Comparison of ENCODE assay signal across 8 mouse cellular contexts in genomic region chr5:123393786-123394302, GRCm38 (mm10). TPM values are rescaled to one million over a fixed set of nuclear protein-coding genes. Genes with fewer than 3 reads are reported as not detected.
A peak's percentile ranks its signal among the peaks of the same experiment; 100 is the strongest.
DNase-seq lines count a peak whose midpoint lies in the region; ATAC-seq and TF ChIP-seq lines count a peak whose summit lies in the region.

No protein-coding gene starts in this region.

- peaks cover 72% of the 10 kb centered on the region for H3K4me1 ChIP-seq in megakaryocyte, embryonic 14.5 days
- peaks cover 74% of the 10 kb centered on the region for H3K4me1 ChIP-seq in forebrain, embryonic 10.5 days
- H3K4me1 ChIP-seq in limb, embryonic 11.5 days (ENCODE audit: control insufficient read depth, insufficient read depth, low read length): peaks cover 23% of the 10 kb centered on the region
- peaks cover 16% of the 10 kb centered on the region for H3K4me1 ChIP-seq in small intestine, adult 2 months (ENCODE audit: control insufficient read depth, insufficient read depth, insufficient read length, low read length)

- no peak for TF ChIP-seq CTCF in small intestine, adult 2 months (IDR thresholded peaks at IDR 0.05; ENCODE audit: extremely low read depth, insufficient read length, insufficient replicate concordance, low read depth, low read length)

- H3K27me3 ChIP-seq in megakaryocyte, embryonic 14.5 days (replicated peaks): no peaks in the 10 kb centered on the region
- no peaks in the 10 kb centered on the region for H3K27me3 ChIP-seq in forebrain, embryonic 10.5 days (ENCODE audit: poor library complexity, severe bottlenecking)
- no peaks in the 10 kb centered on the region for H3K27me3 ChIP-seq in limb, embryonic 11.5 days (ENCODE audit: control insufficient read depth, insufficient read depth, low read length)
- H3K27me3 ChIP-seq in small intestine, adult 2 months (ENCODE audit: control insufficient read depth, insufficient read depth, low read length): no peaks in the 10 kb centered on the region

- H3K9ac ChIP-seq in limb, embryonic 11.5 days (ENCODE audit: low read length): peak overlapping the region; percentile 87; the same call in 1 of the 2 replicates

- peaks cover 3% of the 10 kb centered on the region for H3K36me3 ChIP-seq in megakaryocyte, embryonic 14.5 days (replicated peaks; ENCODE audit: low read length)
- 0 out of 2 replicates have a peak, but pooled peaks cover 11% of the 10 kb centered on the region for H3K36me3 ChIP-seq in forebrain, embryonic 10.5 days (replicated peaks)
- H3K36me3 ChIP-seq in limb, embryonic 11.5 days (ENCODE audit: control insufficient read depth, insufficient read depth, low read length): no peaks in the 10 kb centered on the region
- no peaks in the 10 kb centered on the region for H3K36me3 ChIP-seq in small intestine, adult 2 months (ENCODE audit: control insufficient read depth, insufficient read depth, low read length)

- no peak for DNase-seq in forebrain, embryonic 10.5 days (ENCODE audit: extremely low spot score, low spot score)
- no peak for DNase-seq in limb, embryonic 11.5 days (ENCODE audit: low spot score)
- no peak for DNase-seq in spleen, postnatal 14 days (ENCODE audit: low spot score in 2 of 2)
- DNase-seq in yolk sac, embryonic 10.5 days (ENCODE audit: low spot score): no peak
- DNase-seq in thymus, postnatal 36 days: no peak

- peak overlapping the region; percentile 90 for H3K4me2 ChIP-seq in limb, embryonic 11.5 days (ENCODE audit: low read depth, severe bottlenecking)

- peak overlapping the region; percentile 93 for H3K27ac ChIP-seq in forebrain, embryonic 10.5 days
- H3K27ac ChIP-seq in limb, embryonic 11.5 days (replicated peaks; ENCODE audit: low read depth, low read length): peak overlapping the region; percentile 25
- H3K27ac ChIP-seq in small intestine, adult 2 months (ENCODE audit: insufficient read depth, low read depth, low read length): peak overlapping the region; percentile 60

- no peak for ATAC-seq in megakaryocyte, adult 5-6 weeks (ENCODE audit: poor library complexity, severe bottlenecking)
- no peak for ATAC-seq in limb, embryonic 11.5 days (ENCODE audit: insufficient number of reproducible peaks, low FRiP score, low TSS enrichment, low read depth)

- peak overlapping the region; percentile 99 for H3K4me3 ChIP-seq in megakaryocyte, embryonic 14.5 days (replicated peaks)
- H3K4me3 ChIP-seq in forebrain, embryonic 10.5 days: peak overlapping the region; percentile 71
- peak overlapping the region; percentile 83 for H3K4me3 ChIP-seq in limb, embryonic 11.5 days (ENCODE audit: low read depth, low read length)
- H3K4me3 ChIP-seq in small intestine, adult 2 months (ENCODE audit: low read depth, low read length): peak overlapping the region; percentile 89

- 27% methylated on average over 5 of the region's 5 CpGs for WGBS in forebrain, embryonic 10.5 days
- WGBS in limb, embryonic 11.5 days: 31% methylated on average over 5 of the region's 5 CpGs
- WGBS in small intestine, adult 2 months: 19% methylated on average over 5 of the region's 5 CpGs

- no peaks in the 10 kb centered on the region for H3K9me3 ChIP-seq in megakaryocyte, embryonic 14.5 days
- no peaks in the 10 kb centered on the region for H3K9me3 ChIP-seq in forebrain, embryonic 10.5 days
- H3K9me3 ChIP-seq in limb, embryonic 11.5 days (ENCODE audit: control insufficient read depth, low read length): no peaks in the 10 kb centered on the region

- no peak for TF ChIP-seq POLR2A in small intestine, adult 2 months (IDR thresholded peaks at IDR 0.05; ENCODE audit: low read depth, low read length)

RNA-seq across cellular contexts. Expression of gene Mlxip, which starts 0.8 kb away (rescaled TPM):
- 1.7 and 3.1 TPM in 2 replicates for polyA plus RNA-seq in megakaryocyte, embryonic 14.5 days (2012; ENCODE audit: insufficient read depth, low replicate concordance)
- total RNA-seq in megakaryocyte, adult 5-6 weeks (2015): 37.0 and 40.0 TPM in 2 replicates
- 11.7 and 15.9 TPM in 2 replicates for total RNA-seq in megakaryocyte, adult 5-6 weeks (2017)
- 16.7 and 17.9 TPM in 2 replicates for polyA plus RNA-seq in forebrain, embryonic 10.5 days (2016; fragmentation: Nextera tagmentation; extraction: Ambion mirVana)
- polyA plus RNA-seq in limb, embryonic 11.5 days (2014; fragmentation: Nextera tagmentation; extraction: Ambion mirVana): 19.3 and 21.7 TPM in 2 replicates
- 25.3 and 39.7 TPM in 2 replicates for polyA plus RNA-seq in small intestine, adult 2 months (2012; rRNA removed)

RNA-seq across cellular contexts. Expression of gene Bcl7a, which starts 50.2 kb away (rescaled TPM):
- polyA plus RNA-seq in megakaryocyte, embryonic 14.5 days (2012; ENCODE audit: insufficient read depth, low replicate concordance): 13.0 and 23.7 TPM in 2 replicates
- 3.8 and 4.0 TPM in 2 replicates for total RNA-seq in megakaryocyte, adult 5-6 weeks (2015)
- total RNA-seq in megakaryocyte, adult 5-6 weeks (2017): 3.8 and 4.7 TPM in 2 replicates
- 38.4 and 41.8 TPM in 2 replicates for polyA plus RNA-seq in forebrain, embryonic 10.5 days (2016; fragmentation: Nextera tagmentation; extraction: Ambion mirVana)
- 44.4 and 45.2 TPM in 2 replicates for polyA plus RNA-seq in limb, embryonic 11.5 days (2014; fragmentation: Nextera tagmentation; extraction: Ambion mirVana)
- polyA plus RNA-seq in small intestine, adult 2 months (2012; rRNA removed): 2.1 and 2.8 TPM in 2 replicates

Comparison
In these comparisons a context has a peak if more than half of its experiments do, and no peak if none do; other contexts are left out.
1. H3K27ac ChIP-seq: peak in every context shown above with its lines; median percentile 93 in forebrain, embryonic 10.5 days; 60 in small intestine, adult 2 months; 25 in limb, embryonic 11.5 days.